Mouse (Mus musculus): ENCODE results near the gene 1700019N19Rik. TPM values are rescaled to one million over a fixed set of nuclear protein-coding genes. Genes with fewer than 3 reads are reported as not detected.

Gene 1700019N19Rik
- polyA plus RNA-seq, 1 experiment = not detected

DNA sequence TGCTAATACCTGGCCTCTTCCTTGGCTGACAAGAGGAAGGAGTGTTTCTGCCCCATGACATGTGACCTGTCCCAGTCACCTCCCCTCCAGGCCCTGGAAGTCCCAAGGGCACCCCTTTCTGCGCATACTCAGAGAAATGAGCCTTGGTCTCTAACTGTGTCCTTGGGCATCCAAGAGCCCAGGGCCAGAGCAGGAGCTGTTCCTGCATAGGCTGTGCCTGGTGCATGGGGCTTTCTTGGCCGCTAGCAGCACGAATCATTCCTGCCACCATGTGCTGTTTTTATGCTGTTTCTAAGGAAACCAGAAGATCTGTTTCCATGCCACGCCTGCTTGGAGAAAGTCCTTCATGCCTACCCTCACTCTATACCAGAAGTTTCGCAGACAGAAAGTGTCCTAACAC lies 16.3 kb upstream of the 1700019N19Rik start:
- no peaks in the 10 kb centered on the region for H3K4me1 ChIP-seq (ENCODE audit: control insufficient read depth, insufficient read depth, low read length)
- TF ChIP-seq POLR2A (IDR thresholded peaks at IDR 0.05; ENCODE audit: low read depth, low read length) (no peak), CTCF (IDR thresholded peaks at IDR 0.05; ENCODE audit: borderline replicate concordance, insufficient read depth, low read length) (no peak)
- no peak overlapping the region for H3K27ac ChIP-seq (ENCODE audit: insufficient read depth, low read length)
- H3K4me3 ChIP-seq (ENCODE audit: insufficient read depth, low read length) = no peak overlapping the region

DNA sequence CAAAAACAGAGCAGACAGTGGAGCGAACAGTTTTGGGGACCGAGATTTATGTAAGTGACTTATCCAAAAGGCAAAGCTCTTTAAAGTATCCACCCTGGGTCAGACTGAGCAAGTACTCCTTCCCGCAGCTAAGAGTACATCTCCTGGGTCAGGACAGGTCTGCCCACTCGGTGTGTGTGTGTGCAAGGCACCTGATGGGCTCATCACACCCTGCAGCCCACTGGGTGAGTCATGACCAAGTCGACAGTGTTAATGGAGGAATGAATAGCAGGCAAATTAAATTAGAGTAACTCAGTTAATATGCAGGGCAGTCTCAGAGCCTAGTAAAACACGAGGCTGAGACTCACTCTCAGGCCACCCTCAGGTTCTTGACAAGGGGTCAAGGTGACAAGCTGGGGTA lies 14.6 kb upstream of the 1700019N19Rik start:
- TF ChIP-seq CTCF (IDR thresholded peaks at IDR 0.05; ENCODE audit: borderline replicate concordance, insufficient read depth, low read length) = no peak
- TF ChIP-seq POLR2A (IDR thresholded peaks at IDR 0.05; ENCODE audit: low read depth, low read length) = no peak
- H3K27ac ChIP-seq (ENCODE audit: insufficient read depth, low read length) = no peak overlapping the region
- no peaks in the 10 kb centered on the region for H3K4me1 ChIP-seq (ENCODE audit: control insufficient read depth, insufficient read depth, low read length)
- H3K4me3 ChIP-seq (ENCODE audit: insufficient read depth, low read length) = no peak overlapping the region

GRCm38 (mm10) chr19:58806364-58806763 lies 12.1 kb upstream of the 1700019N19Rik start:
- TF ChIP-seq POLR2A (IDR thresholded peaks at IDR 0.05; ENCODE audit: low read depth, low read length) (no peak), CTCF (IDR thresholded peaks at IDR 0.05; ENCODE audit: borderline replicate concordance, insufficient read depth, low read length) (peak; percentile 93)
- no peaks in the 10 kb centered on the region for H3K4me1 ChIP-seq (ENCODE audit: control insufficient read depth, insufficient read depth, low read length)
- no peak overlapping the region for H3K4me3 ChIP-seq (ENCODE audit: insufficient read depth, low read length)
- H3K27ac ChIP-seq (ENCODE audit: insufficient read depth, low read length) = no peak overlapping the region

DNA sequence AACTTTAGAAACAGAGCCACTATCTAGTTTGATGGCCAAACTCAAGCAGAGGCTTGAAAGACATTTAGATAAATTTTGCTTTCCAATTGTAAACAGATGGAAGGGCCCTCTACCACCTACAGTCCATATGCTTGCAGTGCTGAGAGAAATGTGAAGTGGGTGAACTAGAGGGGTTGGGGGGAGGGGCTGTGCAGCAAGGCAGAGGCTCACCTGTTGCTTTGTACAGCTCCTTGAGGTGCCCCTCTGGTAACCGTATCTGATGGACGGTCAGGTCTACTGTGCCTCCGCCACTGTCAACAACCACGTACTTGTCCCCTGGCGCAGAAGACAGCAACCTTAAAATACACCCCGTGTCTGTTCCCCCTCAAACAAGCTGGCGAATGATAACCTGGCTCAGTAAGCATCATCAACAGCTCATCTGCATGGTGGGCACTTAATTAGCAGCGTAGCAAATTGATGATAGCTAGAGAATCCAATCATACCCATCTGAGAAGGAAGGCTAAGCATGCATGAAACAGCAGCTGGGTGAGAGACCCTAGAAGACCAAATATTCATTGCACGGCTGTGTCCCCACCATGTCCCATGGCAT lies 11.0 kb upstream of the 1700019N19Rik start:
- TF ChIP-seq POLR2A (IDR thresholded peaks at IDR 0.05; ENCODE audit: low read depth, low read length) (no peak), CTCF (IDR thresholded peaks at IDR 0.05; ENCODE audit: borderline replicate concordance, insufficient read depth, low read length) (no peak)
- H3K27ac ChIP-seq (ENCODE audit: insufficient read depth, low read length) = no peak overlapping the region
- no peaks in the 10 kb centered on the region for H3K4me1 ChIP-seq (ENCODE audit: control insufficient read depth, insufficient read depth, low read length)
- H3K4me3 ChIP-seq (ENCODE audit: insufficient read depth, low read length) = no peak overlapping the region

DNA sequence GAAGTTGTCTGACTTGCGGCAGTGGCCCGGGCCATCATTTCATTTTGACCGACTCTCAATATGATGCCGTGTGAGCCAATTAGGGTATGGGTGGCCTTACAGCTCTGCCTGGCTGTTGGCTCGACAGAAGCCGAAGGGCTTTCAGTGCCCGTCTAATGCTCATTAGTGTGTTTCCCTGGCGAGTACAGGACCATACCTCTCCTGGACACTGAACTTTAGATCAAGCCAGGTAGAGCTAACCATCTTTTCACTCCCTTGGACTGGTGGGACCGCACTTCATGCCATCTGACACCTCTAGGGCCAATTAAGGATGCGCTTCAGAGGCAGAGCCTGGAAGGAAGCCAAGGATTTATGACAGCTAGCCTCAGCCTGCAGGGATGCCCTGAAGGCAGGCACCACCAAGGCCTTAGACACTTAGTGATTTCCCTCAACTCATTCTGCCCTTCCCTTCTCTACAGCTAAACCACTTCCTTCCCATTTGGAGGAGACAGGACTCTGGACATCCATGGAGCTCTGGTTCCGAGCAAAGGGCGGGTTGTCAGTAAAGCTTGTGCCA lies 931 bp upstream of the 1700019N19Rik start:
- no peak overlapping the region for H3K4me3 ChIP-seq (ENCODE audit: insufficient read depth, low read length)
- no peak for TF ChIP-seq CTCF (IDR thresholded peaks at IDR 0.05; ENCODE audit: borderline replicate concordance, insufficient read depth, low read length)
- TF ChIP-seq POLR2A (IDR thresholded peaks at IDR 0.05; ENCODE audit: low read depth, low read length) = no peak
- no peak overlapping the region for H3K27ac ChIP-seq (ENCODE audit: insufficient read depth, low read length)
- H3K4me1 ChIP-seq (ENCODE audit: control insufficient read depth, insufficient read depth, low read length) = no peaks in the 10 kb centered on the region

- no peak overlapping the region for H3K27ac ChIP-seq (ENCODE audit: insufficient read depth, low read length)
- no peak for TF ChIP-seq CTCF (IDR thresholded peaks at IDR 0.05; ENCODE audit: borderline replicate concordance, insufficient read depth, low read length)
- TF ChIP-seq POLR2A (IDR thresholded peaks at IDR 0.05; ENCODE audit: low read depth, low read length) = no peak
- H3K4me3 ChIP-seq (ENCODE audit: insufficient read depth, low read length) = no peak overlapping the region
- H3K4me1 ChIP-seq (ENCODE audit: control insufficient read depth, insufficient read depth, low read length) = no peaks in the 10 kb centered on the region
Measured at GRCm38 (mm10) chr19:58789194-58789593, 5.1 kb downstream of the 1700019N19Rik start.

DNA sequence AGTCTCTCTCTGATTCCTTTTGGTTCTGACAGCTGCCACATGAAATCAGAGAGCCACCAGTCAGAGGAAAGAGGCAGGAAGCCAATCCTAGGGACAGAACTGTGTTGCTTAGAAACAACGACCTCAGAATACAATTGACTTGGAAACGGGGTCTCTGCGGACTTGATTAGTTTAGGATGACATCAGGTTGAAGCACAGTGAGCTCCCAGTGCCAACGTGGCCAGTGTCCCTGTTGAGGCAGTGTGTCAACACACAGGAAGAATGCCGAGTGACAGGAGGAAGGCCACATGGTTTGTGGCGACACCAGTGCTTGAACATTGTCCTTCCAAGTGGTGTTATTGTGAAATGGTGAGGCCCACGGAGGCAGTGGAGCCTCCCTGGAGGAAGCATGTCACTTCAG lies 10.3 kb downstream of the 1700019N19Rik start:
- no peaks in the 10 kb centered on the region for H3K4me1 ChIP-seq (ENCODE audit: control insufficient read depth, insufficient read depth, low read length)
- TF ChIP-seq POLR2A (IDR thresholded peaks at IDR 0.05; ENCODE audit: low read depth, low read length) (no peak), CTCF (IDR thresholded peaks at IDR 0.05; ENCODE audit: borderline replicate concordance, insufficient read depth, low read length) (no peak)
- H3K27ac ChIP-seq (ENCODE audit: insufficient read depth, low read length) = no peak overlapping the region
- no peak overlapping the region for H3K4me3 ChIP-seq (ENCODE audit: insufficient read depth, low read length)

- Histone ChIP-seq H3K27ac (ENCODE audit: insufficient read depth, low read length) (no peak overlapping the region), H3K4me1 (ENCODE audit: control insufficient read depth, insufficient read depth, low read length) (no peaks in the 10 kb centered on the region), H3K4me3 (ENCODE audit: insufficient read depth, low read length) (no peak overlapping the region)
- TF ChIP-seq CTCF (IDR thresholded peaks at IDR 0.05; ENCODE audit: borderline replicate concordance, insufficient read depth, low read length) (no peak), POLR2A (IDR thresholded peaks at IDR 0.05; ENCODE audit: low read depth, low read length) (no peak)
Measured at GRCm38 (mm10) chr19:58781566-58781965, 12.7 kb downstream of the 1700019N19Rik start.

DNA sequence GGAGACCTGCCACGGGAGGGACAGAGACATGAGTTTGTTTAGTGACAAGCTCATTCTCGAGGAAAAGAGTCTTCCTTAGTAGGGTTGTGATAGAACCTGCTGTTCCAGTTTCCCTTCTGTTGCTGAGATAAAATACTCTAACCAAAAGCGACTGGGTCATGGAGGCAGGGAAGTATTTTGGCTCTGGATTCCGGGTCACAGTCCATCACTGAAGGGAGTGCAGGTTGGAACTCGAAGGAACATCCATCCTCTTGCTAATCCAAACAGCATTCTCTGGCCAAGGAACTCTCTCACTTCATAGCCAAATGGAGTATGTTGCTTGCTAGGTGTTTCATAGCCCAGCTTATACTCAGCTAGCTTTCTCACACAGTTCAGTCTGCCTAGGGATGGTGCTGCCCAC lies 17.8 kb downstream of the 1700019N19Rik start:
- TF ChIP-seq CTCF (IDR thresholded peaks at IDR 0.05; ENCODE audit: borderline replicate concordance, insufficient read depth, low read length) (no peak), POLR2A (IDR thresholded peaks at IDR 0.05; ENCODE audit: low read depth, low read length) (no peak)
- Histone ChIP-seq H3K27ac (ENCODE audit: insufficient read depth, low read length) (no peak overlapping the region), H3K4me1 (ENCODE audit: control insufficient read depth, insufficient read depth, low read length) (no peaks in the 10 kb centered on the region; the same call in 1 of the 2 replicates), H3K4me3 (ENCODE audit: insufficient read depth, low read length) (no peak overlapping the region)

- Histone ChIP-seq H3K4me3 (ENCODE audit: insufficient read depth, low read length) (no peak overlapping the region), H3K4me1 (ENCODE audit: control insufficient read depth, insufficient read depth, low read length) (no peaks in the 10 kb centered on the region; the same call in 1 of the 2 replicates), H3K27ac (ENCODE audit: insufficient read depth, low read length) (no peak overlapping the region)
- no peak for TF ChIP-seq CTCF (IDR thresholded peaks at IDR 0.05; ENCODE audit: borderline replicate concordance, insufficient read depth, low read length)
- TF ChIP-seq POLR2A (IDR thresholded peaks at IDR 0.05; ENCODE audit: low read depth, low read length) = no peak
Measured at GRCm38 (mm10) chr19:58767329-58767728, 26.9 kb downstream of the 1700019N19Rik start.

Data from embryonic fibroblast, embryonic 13.5 days (primary cell).